Mouse (Mus musculus) liver, embryonic 14.5 days (tissue): Measurements from ENCODE around the gene Olfr772. TPM values are rescaled to one million over a fixed set of nuclear protein-coding genes. Genes with fewer than 3 reads are reported as not detected.
"Not testable (repeated sequence)": the region's sequence is repeated elsewhere in the genome, so short reads cannot be mapped to it uniquely, and the experiment has no call there.

Experiments
- ATAC-seq: fragments of 200-750 bp; cut with Nextera tagmentation; 2 replicates; pipeline ENCODE4 v1.8.0; 2017; ENCODE audit warnings: moderate number of reproducible peaks, mild to moderate bottlenecking, moderate library complexity; ENCODE audit not compliant: insufficient read depth
- DNase-seq, 3 experiments: peaks; one replicate each; pipeline ENCODE4 v3.0.0-alpha.2; 2012 to 2013; ENCODE audit warnings: low read depth in 3 of 3, low spot score in 3 of 3
- H3K27ac ChIP-seq: fragments of 300-500 bp; sonication (generic); 2 replicates; pipeline ENCODE4 v1.5.1; 2014; ENCODE audit warnings: moderate library complexity, mild to moderate bottlenecking, control low read depth, inconsistent platforms
- H3K27me3 ChIP-seq: fragments of 300-500 bp; sonication (generic); 2 replicates; pipeline ENCODE4 v1.6.1; 2014; ENCODE audit warnings: mild to moderate bottlenecking, low read length, moderate library complexity; ENCODE audit not compliant: control insufficient read depth, insufficient read depth
- H3K36me3 ChIP-seq: fragments of 300-500 bp; sonication (generic); replicated peaks from 2 replicates; pipeline ENCODE4 v1.6.1; 2014; ENCODE audit warnings: low read depth; ENCODE audit not compliant: control insufficient read depth, insufficient read depth
- H3K4me1 ChIP-seq, 2 experiments: fragments of 200-500 bp in 1 of 2; fragments of 300-500 bp in 1 of 2; sonication (generic) in 1 of 2; replicated peaks; 2 replicates each; pipeline ENCODE4 v1.6.1; 2012 to 2014; ENCODE audit warnings: antibody characterized with exemption in 1 of 2, inconsistent platforms in 1 of 2, low read length in 1 of 2; ENCODE audit not compliant: control insufficient read depth in 2 of 2, insufficient read depth in 2 of 2
- H3K4me2 ChIP-seq: fragments of 300-500 bp; sonication (generic); 2 replicates; pipeline ENCODE4 v1.6.1; 2014; ENCODE audit warnings: low read depth, mild to moderate bottlenecking, control low read depth, moderate library complexity
- H3K4me3 ChIP-seq, 2 experiments: fragments of 200-500 bp in 1 of 2; fragments of 300-500 bp in 1 of 2; sonication (generic) in 1 of 2; 2 replicates each; pipeline ENCODE4 v1.5.1; 2012 to 2014; ENCODE audit warnings: low read depth in 2 of 2, low read length in 2 of 2, mild to moderate bottlenecking in 2 of 2, control low read depth in 1 of 2, inconsistent platforms in 1 of 2, moderate library complexity in 1 of 2; ENCODE audit not compliant: insufficient read depth in 1 of 2
- H3K9ac ChIP-seq: fragments of 300-500 bp; sonication (generic); replicated peaks from 2 replicates; pipeline ENCODE4 v1.6.1; 2014; ENCODE audit warnings: mild to moderate bottlenecking, control low read depth, moderate library complexity
- H3K9me3 ChIP-seq: fragments of 300-500 bp; sonication (generic); 2 replicates; pipeline ENCODE4 v1.6.1; 2016; ENCODE audit warnings: low read length, mixed read lengths; ENCODE audit not compliant: control insufficient read depth
- CTCF ChIP-seq: IDR thresholded peaks from 2 replicates; pipeline ENCODE4 v1.5.1; 2016; ENCODE audit warnings: antibody characterized with exemption, low read depth, control low read depth
- EP300 ChIP-seq: IDR thresholded peaks from 2 replicates; pipeline ENCODE4 v1.6.1; 2016; ENCODE audit warnings: antibody characterized with exemption, low read depth
- WGBS: fragments of 180-500 bp; shearing (Covaris S2); extraction: QIAGEN DNeasy Blood & Tissue Kit; methylation state at CpG from one replicate; pipeline ENCODE4 v1.1.7; 2014; ENCODE audit not compliant: insufficient replicate concordance; 5-methylcytosine and 5-hydroxymethylcytosine counted together
- polyA plus RNA-seq, 2 experiments: library from polyadenylated mRNA; depleted of rRNA in 1 of 2; stranded (reverse) in 1 of 2; unstranded in 1 of 2; fragments of >200 nt; fragmentation: Nextera tagmentation in 1 of 2; extraction: Ambion mirVana in 1 of 2; gene quantifications; 2 replicates each; pipeline versions ENCODE4 v1.2.1 to v1.2.3; 2012 to 2014

Gene Olfr772
- not detected in 2 replicates for polyA plus RNA-seq (2012; rRNA removed)
- polyA plus RNA-seq (2014; fragmentation: Nextera tagmentation; extraction: Ambion mirVana), result not detected in 2 replicates

DNA sequence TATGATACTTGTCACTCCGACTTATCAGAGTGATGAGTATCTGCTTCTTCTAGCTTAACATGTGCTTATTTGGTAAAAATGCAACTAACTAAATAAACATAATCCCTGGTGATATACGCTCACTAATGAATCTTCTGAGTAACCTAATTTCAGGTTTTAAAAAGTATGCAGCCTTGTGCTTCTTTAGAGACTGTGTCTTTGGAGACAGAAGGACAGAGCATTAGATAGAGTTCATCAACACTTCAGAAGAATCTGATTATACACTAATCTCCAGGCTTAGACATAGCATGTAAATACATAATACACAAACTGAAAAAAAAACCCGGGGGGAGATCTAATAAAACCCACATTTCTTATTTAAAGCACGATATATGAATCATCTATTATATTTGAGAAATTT, at the start of gene Olfr772:
Gene Olfr772 (minus strand): TSS at position 101 of the 400 bp plus-strand sequence.
- H3K4me1 ChIP-seq, H3K4me3 ChIP-seq, H3K4me2 ChIP-seq, H3K9me3 ChIP-seq, H3K27ac ChIP-seq, H3K27me3 ChIP-seq, ATAC-seq, H3K9ac ChIP-seq, H3K36me3 ChIP-seq, DNase-seq: not testable (repeated sequence)
- 47% methylated on average over 3 of the region's 4 CpGs for WGBS

DNA sequence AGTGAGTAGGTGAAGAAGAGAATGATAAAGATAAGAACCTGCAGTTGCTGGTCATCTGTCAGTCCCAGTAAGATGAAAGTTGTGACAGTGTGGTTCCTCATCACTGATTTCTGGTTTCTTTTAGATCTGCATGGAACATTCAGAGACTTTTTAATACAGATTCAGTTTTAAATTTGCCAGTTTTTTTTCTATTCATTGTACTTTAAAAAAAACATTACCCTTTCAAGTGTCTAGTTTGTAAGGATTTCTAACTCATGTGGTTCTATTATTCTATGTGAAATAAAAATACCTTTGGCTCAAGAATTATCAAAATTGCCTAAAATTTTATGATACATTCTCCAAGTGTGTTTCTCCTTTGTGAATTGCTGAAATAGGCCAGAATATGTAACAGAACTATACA, 9.6 kb upstream of the Olfr772 start, which contains the start of gene Olfr773:
Gene Olfr773 (minus strand): TSS at position 101 of the 400 bp plus-strand sequence.
- not testable (repeated sequence) for H3K27ac ChIP-seq

GRCm38 (mm10) chr10:129164651-129165050, 13.1 kb downstream of the Olfr772 start, which contains the start of gene Olfr771:
Olfr771 (minus strand) TSS chr10:129164751.
- no peak within 1 kb of the TSS for H3K4me3 ChIP-seq
- ATAC-seq, result no peak
- H3K9me3 ChIP-seq, result peaks cover 4% of the 10 kb centered on the region; the same call in 1 of the 2 replicates
- DNase-seq, result no peak
- H3K4me2 ChIP-seq, result no peak within 1 kb of the TSS
- no peaks in the 10 kb centered on the region for H3K27me3 ChIP-seq
- no peak within 1 kb of the TSS for H3K9ac ChIP-seq
- 61% methylated on average over 1 of the region's 1 CpGs for WGBS
- H3K4me1 ChIP-seq, result no peaks in the 10 kb centered on the region
- no peak within 1 kb of the TSS for H3K27ac ChIP-seq
- TF ChIP-seq EP300 (no peak), CTCF (no peak)
- H3K36me3 ChIP-seq, result no peaks in the 10 kb centered on the region

More for the DNA sequence above, 9.6 kb upstream of the Olfr772 start, which contains the start of gene Olfr773:
- DNase-seq, H3K9me3 ChIP-seq, H3K4me1 ChIP-seq, H3K36me3 ChIP-seq, H3K9ac ChIP-seq, ATAC-seq, H3K27me3 ChIP-seq, H3K4me2 ChIP-seq, H3K4me3 ChIP-seq: not testable (repeated sequence)

DNA sequence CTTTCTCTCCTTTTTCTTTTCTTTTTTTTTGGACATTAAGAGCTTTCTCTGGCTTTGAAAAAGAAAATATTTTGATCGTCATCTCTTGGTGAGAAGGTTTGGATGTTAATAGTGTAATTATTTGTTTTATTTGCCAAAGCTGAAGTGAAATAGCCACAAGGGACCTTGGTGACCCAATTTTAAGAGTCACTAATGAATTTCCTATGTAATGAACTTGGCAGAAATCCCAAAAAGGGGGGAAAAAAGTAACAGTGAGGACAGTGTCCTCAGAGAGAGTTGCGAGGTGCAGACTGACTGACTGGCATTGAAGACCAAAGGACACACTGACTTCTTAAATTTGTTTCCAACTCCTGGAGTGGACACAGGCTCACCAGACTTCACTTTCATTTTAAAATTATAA, 38.8 kb downstream of the Olfr772 start, which contains the start of gene Olfr770:
Gene Olfr770 (minus strand): TSS at position 101 of the 400 bp plus-strand sequence.
- Histone ChIP-seq H3K27ac (no peak within 1 kb of the TSS), H3K9ac (no peak within 1 kb of the TSS), H3K4me2 (no peak within 1 kb of the TSS), H3K4me1 (no peaks in the 10 kb centered on the region), H3K9me3 (no peaks in the 10 kb centered on the region), H3K27me3 (no peaks in the 10 kb centered on the region), H3K36me3 (no peaks in the 10 kb centered on the region), H3K4me3 (no peak within 1 kb of the TSS)
- no peak for ATAC-seq
- TF ChIP-seq EP300, result no peak
- no peak for TF ChIP-seq CTCF
- no peak for DNase-seq
- 64% methylated on average over 2 of the region's 2 CpGs for WGBS

Other genes starting within 250 kb of the Olfr772 start
- gene Itga7, start 244.1 kb downstream of the Olfr772 start, polyA plus RNA-seq (2012; rRNA removed), result 0.09 and 0.19 TPM in 2 replicates
- gene Itga7, start 244.1 kb downstream of the Olfr772 start, polyA plus RNA-seq (2014; fragmentation: Nextera tagmentation; extraction: Ambion mirVana), result 0.04 and 0.15 TPM in 2 replicates
- not detected in 2 replicates for gene Mettl7b, start 216.9 kb downstream of the Olfr772 start, polyA plus RNA-seq (2012; rRNA removed)
- gene Mettl7b, start 216.9 kb downstream of the Olfr772 start, polyA plus RNA-seq (2014; fragmentation: Nextera tagmentation; extraction: Ambion mirVana), result not detected in 2 replicates
- gene Olfr9, start 188.5 kb downstream of the Olfr772 start, polyA plus RNA-seq (2012; rRNA removed), result not detected in 2 replicates
- not detected in 2 replicates for gene Olfr9, start 188.5 kb downstream of the Olfr772 start, polyA plus RNA-seq (2014; fragmentation: Nextera tagmentation; extraction: Ambion mirVana)
- not detected in 2 replicates for gene Olfr763, start 167.1 kb downstream of the Olfr772 start, polyA plus RNA-seq (2012; rRNA removed)
- not detected in 2 replicates for gene Olfr763, start 167.1 kb downstream of the Olfr772 start, polyA plus RNA-seq (2014; fragmentation: Nextera tagmentation; extraction: Ambion mirVana)
- not detected in 2 replicates for gene Olfr764-ps1, start 138.0 kb downstream of the Olfr772 start, polyA plus RNA-seq (2012; rRNA removed)
- not detected in 2 replicates for gene Olfr764-ps1, start 138.0 kb downstream of the Olfr772 start, polyA plus RNA-seq (2014; fragmentation: Nextera tagmentation; extraction: Ambion mirVana)
- gene Olfr765, start 127.9 kb downstream of the Olfr772 start, polyA plus RNA-seq (2012; rRNA removed), result not detected in 2 replicates
- gene Olfr765, start 127.9 kb downstream of the Olfr772 start, polyA plus RNA-seq (2014; fragmentation: Nextera tagmentation; extraction: Ambion mirVana), result not detected in 2 replicates
- not detected in 2 replicates for gene Olfr766-ps1, start 108.9 kb downstream of the Olfr772 start, polyA plus RNA-seq (2012; rRNA removed)
- gene Olfr766-ps1, start 108.9 kb downstream of the Olfr772 start, polyA plus RNA-seq (2014; fragmentation: Nextera tagmentation; extraction: Ambion mirVana), result not detected in 2 replicates
- gene Olfr767, start 95.0 kb downstream of the Olfr772 start, polyA plus RNA-seq (2012; rRNA removed), result not detected in 2 replicates
- not detected in 2 replicates for gene Olfr767, start 95.0 kb downstream of the Olfr772 start, polyA plus RNA-seq (2014; fragmentation: Nextera tagmentation; extraction: Ambion mirVana)
- gene Olfr768, start 78.5 kb downstream of the Olfr772 start, polyA plus RNA-seq (2012; rRNA removed), result not detected in 2 replicates
- not detected in 2 replicates for gene Olfr768, start 78.5 kb downstream of the Olfr772 start, polyA plus RNA-seq (2014; fragmentation: Nextera tagmentation; extraction: Ambion mirVana)
- not detected in 2 replicates for gene Olfr769, start 60.1 kb downstream of the Olfr772 start, polyA plus RNA-seq (2012; rRNA removed)
- gene Olfr769, start 60.1 kb downstream of the Olfr772 start, polyA plus RNA-seq (2014; fragmentation: Nextera tagmentation; extraction: Ambion mirVana), result not detected in 2 replicates
- not detected in 2 replicates for gene Olfr770, start 38.9 kb downstream of the Olfr772 start, polyA plus RNA-seq (2012; rRNA removed)
- gene Olfr770, start 38.9 kb downstream of the Olfr772 start, polyA plus RNA-seq (2014; fragmentation: Nextera tagmentation; extraction: Ambion mirVana), result not detected in 2 replicates
- not detected in 2 replicates for gene Olfr771, start 13.2 kb downstream of the Olfr772 start, polyA plus RNA-seq (2012; rRNA removed)
- not detected in 2 replicates for gene Olfr771, start 13.2 kb downstream of the Olfr772 start, polyA plus RNA-seq (2014; fragmentation: Nextera tagmentation; extraction: Ambion mirVana)
- gene Olfr773, start 9.5 kb upstream of the Olfr772 start, polyA plus RNA-seq (2012; rRNA removed), result not detected in 2 replicates
- gene Olfr773, start 9.5 kb upstream of the Olfr772 start, polyA plus RNA-seq (2014; fragmentation: Nextera tagmentation; extraction: Ambion mirVana), result not detected in 2 replicates
- not detected in 2 replicates for gene Olfr774, start 58.3 kb upstream of the Olfr772 start, polyA plus RNA-seq (2012; rRNA removed)
- gene Olfr774, start 58.3 kb upstream of the Olfr772 start, polyA plus RNA-seq (2014; fragmentation: Nextera tagmentation; extraction: Ambion mirVana), result not detected in 2 replicates
- gene Olfr775, start 70.5 kb upstream of the Olfr772 start, polyA plus RNA-seq (2012; rRNA removed), result not detected in 2 replicates
- not detected in 2 replicates for gene Olfr775, start 70.5 kb upstream of the Olfr772 start, polyA plus RNA-seq (2014; fragmentation: Nextera tagmentation; extraction: Ambion mirVana)
- not detected in 2 replicates for gene Olfr776, start 81.2 kb upstream of the Olfr772 start, polyA plus RNA-seq (2012; rRNA removed)
- gene Olfr776, start 81.2 kb upstream of the Olfr772 start, polyA plus RNA-seq (2014; fragmentation: Nextera tagmentation; extraction: Ambion mirVana), result not detected in 2 replicates
- not detected in 2 replicates for gene Olfr777, start 93.6 kb upstream of the Olfr772 start, polyA plus RNA-seq (2012; rRNA removed)
- not detected in 2 replicates for gene Olfr777, start 93.6 kb upstream of the Olfr772 start, polyA plus RNA-seq (2014; fragmentation: Nextera tagmentation; extraction: Ambion mirVana)
- not detected in 2 replicates for gene Olfr780, start 140.2 kb upstream of the Olfr772 start, polyA plus RNA-seq (2012; rRNA removed)
- not detected in 2 replicates for gene Olfr780, start 140.2 kb upstream of the Olfr772 start, polyA plus RNA-seq (2014; fragmentation: Nextera tagmentation; extraction: Ambion mirVana)
- gene Olfr781, start 150.9 kb upstream of the Olfr772 start, polyA plus RNA-seq (2012; rRNA removed), result not detected in 2 replicates
- gene Olfr781, start 150.9 kb upstream of the Olfr772 start, polyA plus RNA-seq (2014; fragmentation: Nextera tagmentation; extraction: Ambion mirVana), result not detected in 2 replicates
- not detected in 2 replicates for gene Olfr782, start 170.9 kb upstream of the Olfr772 start, polyA plus RNA-seq (2012; rRNA removed)
- not detected in 2 replicates for gene Olfr782, start 170.9 kb upstream of the Olfr772 start, polyA plus RNA-seq (2014; fragmentation: Nextera tagmentation; extraction: Ambion mirVana)
- gene Olfr784, start 206.2 kb upstream of the Olfr772 start, polyA plus RNA-seq (2012; rRNA removed), result 0.01 TPM in 1 of 2 replicates, not detected in the other
- not detected in 2 replicates for gene Olfr784, start 206.2 kb upstream of the Olfr772 start, polyA plus RNA-seq (2014; fragmentation: Nextera tagmentation; extraction: Ambion mirVana)
- not detected in 2 replicates for gene Olfr785, start 227.5 kb upstream of the Olfr772 start, polyA plus RNA-seq (2012; rRNA removed)
- gene Olfr785, start 227.5 kb upstream of the Olfr772 start, polyA plus RNA-seq (2014; fragmentation: Nextera tagmentation; extraction: Ambion mirVana), result not detected in 2 replicates
- gene Olfr786, start 249.4 kb upstream of the Olfr772 start, polyA plus RNA-seq (2012; rRNA removed), result not detected in 2 replicates
- not detected in 2 replicates for gene Olfr786, start 249.4 kb upstream of the Olfr772 start, polyA plus RNA-seq (2014; fragmentation: Nextera tagmentation; extraction: Ambion mirVana)